Mouse (Mus musculus): ENCODE data around the gene Per2. TPM values are rescaled to one million over a fixed set of nuclear protein-coding genes. Genes with fewer than 3 reads are reported as not detected.
A peak's percentile ranks its signal among the peaks of the same experiment; 100 is the strongest.

Gene Per2
- polyA plus RNA-seq, 1 experiment from 2014 or later, result 8.2 TPM

DNA sequence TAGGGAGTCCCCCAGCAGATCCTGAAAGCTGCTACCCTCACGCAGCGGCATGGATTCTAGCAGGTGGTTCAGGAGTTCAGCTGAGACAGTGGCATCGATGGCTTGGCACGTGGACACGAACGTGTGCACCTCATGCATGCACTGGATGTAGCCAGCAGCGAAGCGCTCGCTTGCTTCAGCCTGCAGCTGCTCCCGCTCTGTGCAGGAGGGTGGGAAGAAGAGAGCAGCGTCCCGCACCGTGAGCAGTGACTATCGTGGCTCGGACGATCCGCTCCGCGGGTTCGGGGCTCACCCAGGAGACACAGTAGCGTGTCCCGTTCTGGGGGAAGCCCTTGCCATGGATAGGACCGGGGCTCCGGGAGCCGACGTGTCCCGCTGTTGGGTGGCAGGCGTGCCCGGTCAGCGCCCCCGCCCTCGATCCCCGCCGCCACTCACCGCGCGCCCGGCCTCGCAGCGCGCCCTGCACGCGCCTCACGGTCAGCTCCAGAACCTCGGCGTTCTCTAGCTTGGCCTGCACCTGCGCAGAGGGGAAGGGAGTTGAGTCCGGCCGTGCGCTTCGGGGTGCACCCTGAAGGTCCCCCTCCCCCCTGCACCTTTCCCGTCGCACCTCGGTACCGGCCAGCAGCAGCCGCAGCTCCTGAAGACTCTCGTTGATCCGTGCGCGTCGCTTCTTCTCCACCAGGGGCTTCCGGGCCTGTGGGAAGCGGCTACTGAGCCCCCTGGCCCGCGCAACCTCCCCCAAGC, 46.7 kb downstream of the Per2 start:
- peak; percentile 27 for ATAC-seq (ENCODE audit: borderline replicate concordance, extremely low read depth, low FRiP score, low TSS enrichment)
- Histone ChIP-seq H3K27ac (peak overlapping the region; percentile 84), H3K4me3 (peak overlapping the region; percentile 66), H3K36me3 (peaks cover 7% of the 10 kb centered on the region), H3K9ac (peak overlapping the region; percentile 68), H3K27me3 (no peaks in the 10 kb centered on the region), H3K4me1 (peaks cover 34% of the 10 kb centered on the region), H3K4me2 (peak overlapping the region; percentile 95), H3K9me3 (no peaks in the 10 kb centered on the region)
- WGBS, result 4% methylated on average over 65 of the region's 65 CpGs

DNA sequence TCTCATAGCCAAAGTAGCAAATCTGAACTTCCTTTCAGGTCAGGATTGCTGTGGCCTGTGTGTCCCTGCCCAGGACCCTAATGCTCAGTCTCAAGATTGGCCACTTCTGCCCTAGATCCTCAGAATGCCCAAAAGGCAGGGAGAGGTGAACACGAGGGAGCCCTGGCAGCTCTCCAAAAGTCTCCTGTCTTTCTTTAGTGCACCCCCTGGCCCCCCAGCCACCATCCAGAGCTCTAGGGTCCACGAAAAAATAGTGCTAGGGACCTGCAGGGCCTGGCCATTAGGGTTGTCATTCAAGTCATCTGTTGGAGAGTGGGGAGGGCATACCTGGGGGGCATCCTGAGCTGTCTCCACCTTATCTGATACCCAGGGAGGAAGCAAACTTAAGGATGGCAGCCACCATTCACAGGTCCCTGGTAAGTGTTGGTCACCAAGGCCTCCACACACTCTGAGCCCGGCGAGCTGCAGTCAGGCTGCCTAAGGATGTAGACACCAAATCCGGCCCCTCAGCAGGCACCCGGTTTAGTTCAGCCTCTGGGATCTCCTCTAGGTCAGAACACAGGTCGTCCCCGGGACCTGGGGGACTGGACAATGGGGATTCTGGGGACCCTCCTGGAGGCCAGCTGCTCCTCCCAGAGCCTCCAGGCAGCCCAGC, 47.4 kb downstream of the Per2 start:
- H3K9me3 ChIP-seq, result no peaks in the 10 kb centered on the region
- H3K36me3 ChIP-seq, result peaks cover 2% of the 10 kb centered on the region
- H3K4me1 ChIP-seq, result peaks cover 34% of the 10 kb centered on the region
- H3K27me3 ChIP-seq, result no peaks in the 10 kb centered on the region
- H3K9ac ChIP-seq, result 0 out of 2 replicates have a peak overlapping the region, but pooled peaks have one; percentile 68
- H3K4me2 ChIP-seq, result peak overlapping the region; percentile 95
- no peak for ATAC-seq (ENCODE audit: borderline replicate concordance, extremely low read depth, low FRiP score, low TSS enrichment)
- WGBS, result 63% methylated on average over 8 of the region's 8 CpGs
- peak overlapping the region; percentile 66 for H3K4me3 ChIP-seq
- H3K27ac ChIP-seq, result no peak overlapping the region

DNA sequence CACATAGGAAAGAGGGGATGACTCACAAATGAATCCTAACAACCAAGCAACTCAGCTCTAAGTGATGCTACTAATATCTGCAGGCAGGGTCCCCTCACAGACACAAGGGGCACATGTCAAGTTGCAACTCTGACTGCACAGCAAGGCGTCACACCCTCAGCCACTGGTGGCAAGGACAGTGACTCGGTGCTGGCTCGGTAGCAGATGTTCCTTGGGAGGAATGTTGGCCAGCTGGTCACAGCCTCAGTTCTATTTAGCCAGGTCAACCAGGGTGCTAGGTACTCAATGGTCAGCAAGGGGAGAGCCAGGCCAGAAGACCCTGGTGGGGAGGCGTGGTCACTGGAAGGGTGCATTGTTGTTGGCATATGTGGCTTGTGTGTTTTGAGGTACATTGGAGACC, 51.3 kb downstream of the Per2 start:
- no peak overlapping the region for H3K4me2 ChIP-seq
- H3K36me3 ChIP-seq, result no peaks in the 10 kb centered on the region
- no peak overlapping the region for H3K27ac ChIP-seq
- H3K9ac ChIP-seq, result no peak overlapping the region
- no peak overlapping the region for H3K4me3 ChIP-seq
- peaks cover 18% of the 10 kb centered on the region for H3K4me1 ChIP-seq
- ATAC-seq (ENCODE audit: borderline replicate concordance, extremely low read depth, low FRiP score, low TSS enrichment), result no peak
- no peaks in the 10 kb centered on the region for H3K9me3 ChIP-seq
- no peaks in the 10 kb centered on the region for H3K27me3 ChIP-seq
- WGBS, result 68% methylated on average over 4 of the region's 4 CpGs

DNA sequence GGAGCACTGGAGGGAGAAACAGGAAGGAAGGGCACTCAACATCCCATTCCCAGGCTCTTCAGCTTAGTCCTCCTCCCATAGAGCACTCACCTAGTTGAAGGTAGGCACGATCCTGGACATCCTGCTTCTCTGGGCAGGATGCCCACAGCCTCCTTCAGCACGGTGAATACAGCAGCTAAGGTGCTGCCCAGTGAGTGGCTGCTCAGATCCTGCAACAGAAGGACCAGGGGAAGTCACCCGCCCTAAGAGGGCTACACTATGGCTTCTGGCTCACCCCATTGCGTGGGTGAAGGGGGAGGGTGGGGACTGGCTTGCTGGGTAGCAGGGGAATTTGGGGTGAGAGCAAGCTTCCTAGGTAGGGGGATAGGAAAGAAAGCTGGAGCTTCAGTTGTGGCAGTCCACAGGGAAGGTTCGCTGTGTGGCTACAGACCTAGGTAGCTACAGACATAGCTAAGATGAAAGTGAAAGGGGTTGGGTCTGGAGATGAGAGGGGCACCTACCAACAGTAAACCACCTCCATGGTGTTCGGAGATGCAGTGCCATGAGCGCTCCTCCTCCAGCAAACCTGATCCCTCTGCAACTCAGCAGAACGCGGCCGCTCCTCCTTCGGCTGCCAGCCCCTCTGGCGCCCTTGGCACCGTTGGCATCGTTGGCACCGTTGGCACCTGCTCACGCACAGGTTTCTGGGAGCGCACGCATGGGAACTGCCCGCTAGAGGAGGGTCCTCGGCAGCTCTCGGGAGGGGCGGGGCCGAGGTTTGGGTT, 53.5 kb downstream of the Per2 start:
- 52% methylated on average over 23 of the region's 23 CpGs for WGBS

DNA sequence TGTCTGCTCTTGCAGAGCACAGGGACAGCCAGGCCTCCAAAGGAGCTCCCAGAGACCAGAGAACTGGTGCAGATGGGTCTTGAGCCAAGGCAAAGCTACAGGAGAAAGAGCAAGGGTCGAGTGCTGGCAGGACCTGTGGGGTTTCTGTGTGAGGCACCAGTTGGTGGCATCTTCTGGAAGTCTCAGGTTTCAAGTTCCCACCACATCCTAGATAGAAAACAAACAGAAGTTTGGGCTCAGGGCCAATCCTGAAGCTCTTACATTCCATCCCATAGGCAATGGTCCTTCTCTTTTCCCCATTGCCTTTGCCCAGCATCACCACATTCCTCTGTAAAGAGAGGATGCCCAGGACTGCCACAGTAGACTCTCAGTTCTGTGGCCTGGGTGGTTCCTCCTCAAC, 54.1 kb downstream of the Per2 start:
- H3K4me3 ChIP-seq, result no peak overlapping the region
- H3K36me3 ChIP-seq, result no peaks in the 10 kb centered on the region
- no peak overlapping the region for H3K4me2 ChIP-seq
- H3K27ac ChIP-seq, result no peak overlapping the region
- no peaks in the 10 kb centered on the region for H3K9me3 ChIP-seq
- 18% methylated on average over 1 of the region's 1 CpGs for WGBS
- peaks cover 6% of the 10 kb centered on the region for H3K4me1 ChIP-seq
- H3K27me3 ChIP-seq, result no peaks in the 10 kb centered on the region
- ATAC-seq (ENCODE audit: borderline replicate concordance, extremely low read depth, low FRiP score, low TSS enrichment), result no peak; the same call in 1 of the 2 replicates
- H3K9ac ChIP-seq, result no peak overlapping the region

More for the DNA sequence above, 53.5 kb downstream of the Per2 start:
- no peak overlapping the region; the same call in 1 of the 2 replicates for H3K27ac ChIP-seq
- 0 out of 2 replicates have a peak overlapping the region, but pooled peaks have one; percentile 10 for H3K4me2 ChIP-seq
- no peak overlapping the region for H3K9ac ChIP-seq
- no peaks in the 10 kb centered on the region for H3K9me3 ChIP-seq
- H3K36me3 ChIP-seq, result no peaks in the 10 kb centered on the region
- H3K4me3 ChIP-seq, result no peak overlapping the region
- peaks cover 6% of the 10 kb centered on the region for H3K4me1 ChIP-seq
- peak; percentile 56; the same call in 1 of the 2 replicates for ATAC-seq (ENCODE audit: borderline replicate concordance, extremely low read depth, low FRiP score, low TSS enrichment)
- H3K27me3 ChIP-seq, result no peaks in the 10 kb centered on the region

DNA sequence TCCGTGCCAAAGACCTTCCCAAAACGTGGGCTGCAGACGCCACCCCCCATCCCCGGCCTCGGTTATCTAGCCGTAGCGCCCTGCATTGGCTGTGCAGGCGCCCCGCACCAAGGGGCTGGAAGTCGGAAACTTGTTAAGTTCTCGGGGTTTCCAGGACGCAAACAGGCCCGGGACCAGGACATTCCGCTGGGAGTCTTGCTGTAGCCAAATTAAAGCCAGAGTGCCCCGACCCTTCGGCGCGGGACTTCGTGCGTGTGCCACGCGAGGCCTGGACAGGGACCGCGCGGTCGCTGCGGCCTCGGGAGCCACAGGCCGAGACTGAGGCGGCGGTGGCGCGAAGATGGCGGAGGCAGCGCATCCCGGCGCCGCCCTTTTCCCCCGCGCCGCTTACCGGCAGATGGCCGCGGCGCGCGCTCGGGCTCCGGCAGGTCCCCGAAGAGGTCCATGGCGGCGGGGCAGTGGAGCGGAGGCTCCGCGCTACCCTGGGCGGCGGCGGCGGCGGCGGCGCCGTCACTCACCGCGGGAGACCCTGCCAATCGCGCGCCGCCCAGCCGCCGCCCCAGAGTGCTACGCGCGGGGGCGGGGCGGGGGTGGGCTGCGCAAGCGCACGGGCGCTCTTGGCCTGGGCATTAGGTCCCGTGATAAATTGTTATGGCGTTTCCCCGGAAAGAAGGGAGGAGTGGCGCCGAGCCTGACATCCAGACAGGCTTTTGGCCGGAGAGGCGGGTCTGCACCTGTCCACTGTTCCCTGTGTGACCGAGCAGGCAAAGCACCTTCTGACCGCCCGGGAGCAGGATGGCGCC, 60.7 kb downstream of the Per2 start, which contains the start of gene Ilkap:
Gene Ilkap, minus strand, starts transcription at position 556 of the 803 bp plus-strand sequence.
- peaks cover 9% of the 10 kb centered on the region; the same call in 1 of the 2 replicates for H3K36me3 ChIP-seq
- peak within 1 kb of the TSS; percentile 92 for H3K9ac ChIP-seq
- under 1% methylated on average over 85 of the region's 91 CpGs for WGBS
- H3K4me1 ChIP-seq, result peaks cover 13% of the 10 kb centered on the region
- H3K27ac ChIP-seq, result peak within 1 kb of the TSS; percentile 77
- peak within 1 kb of the TSS; percentile 80 for H3K4me2 ChIP-seq
- no peaks in the 10 kb centered on the region for H3K27me3 ChIP-seq
- peak within 1 kb of the TSS; percentile 90 for H3K4me3 ChIP-seq
- ATAC-seq (ENCODE audit: borderline replicate concordance, extremely low read depth, low FRiP score, low TSS enrichment), result peak; percentile 97
- no peaks in the 10 kb centered on the region for H3K9me3 ChIP-seq

DNA sequence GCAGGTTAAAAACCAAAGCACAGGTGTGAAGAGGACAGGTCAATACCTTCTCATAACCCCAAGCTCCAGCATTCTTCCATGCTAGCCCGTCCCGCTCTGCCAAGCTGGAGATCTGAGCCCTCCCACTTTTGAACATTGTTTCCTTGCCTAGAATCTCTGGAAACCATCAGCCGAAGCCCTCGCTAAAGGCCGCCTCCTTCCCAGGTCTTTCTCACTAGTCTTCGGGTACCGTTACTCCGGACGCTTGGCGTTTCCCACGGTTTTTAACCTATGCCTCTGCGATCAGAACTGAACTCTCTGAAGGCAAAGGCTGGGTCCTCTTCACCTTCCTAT, 61.2 kb downstream of the Per2 start:
- H3K27ac ChIP-seq, result peak overlapping the region; percentile 77
- H3K4me1 ChIP-seq, result peaks cover 13% of the 10 kb centered on the region
- no peak for ATAC-seq (ENCODE audit: borderline replicate concordance, extremely low read depth, low FRiP score, low TSS enrichment)
- peak overlapping the region; percentile 92 for H3K9ac ChIP-seq
- peak overlapping the region; percentile 90 for H3K4me3 ChIP-seq
- H3K36me3 ChIP-seq, result peaks cover 14% of the 10 kb centered on the region; the same call in 1 of the 2 replicates
- H3K4me2 ChIP-seq, result peak overlapping the region; percentile 80
- no peaks in the 10 kb centered on the region for H3K27me3 ChIP-seq
- no peaks in the 10 kb centered on the region for H3K9me3 ChIP-seq
- under 1% methylated on average over 12 of the region's 12 CpGs for WGBS

DNA sequence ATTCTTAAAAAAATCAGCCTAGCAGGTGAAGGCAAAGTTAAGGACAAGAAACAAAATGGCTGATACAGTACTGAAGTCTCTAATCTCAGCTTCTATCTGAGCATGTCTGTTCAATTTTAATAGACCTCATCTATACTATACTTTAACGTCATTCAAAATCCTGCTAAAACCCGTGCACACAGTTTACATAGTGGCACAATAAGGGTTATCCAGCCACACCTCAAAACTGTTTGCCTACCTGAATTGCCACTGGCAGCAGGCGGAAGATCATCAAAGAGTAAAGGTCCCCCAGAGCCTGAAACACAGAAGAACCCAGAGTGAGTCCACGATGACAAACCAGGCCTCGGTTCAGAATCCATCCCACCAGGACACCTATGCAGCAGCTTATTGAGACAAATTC, 68.8 kb downstream of the Per2 start:
- 82% methylated on average over 5 of the region's 5 CpGs for WGBS
- H3K27me3 ChIP-seq, result no peaks in the 10 kb centered on the region
- H3K27ac ChIP-seq, result no peak overlapping the region
- peaks cover 77% of the 10 kb centered on the region for H3K36me3 ChIP-seq
- H3K9me3 ChIP-seq, result no peaks in the 10 kb centered on the region
- no peak overlapping the region for H3K9ac ChIP-seq
- no peak for ATAC-seq (ENCODE audit: borderline replicate concordance, extremely low read depth, low FRiP score, low TSS enrichment)
- H3K4me2 ChIP-seq, result no peak overlapping the region
- no peaks in the 10 kb centered on the region for H3K4me1 ChIP-seq
- no peak overlapping the region for H3K4me3 ChIP-seq

DNA sequence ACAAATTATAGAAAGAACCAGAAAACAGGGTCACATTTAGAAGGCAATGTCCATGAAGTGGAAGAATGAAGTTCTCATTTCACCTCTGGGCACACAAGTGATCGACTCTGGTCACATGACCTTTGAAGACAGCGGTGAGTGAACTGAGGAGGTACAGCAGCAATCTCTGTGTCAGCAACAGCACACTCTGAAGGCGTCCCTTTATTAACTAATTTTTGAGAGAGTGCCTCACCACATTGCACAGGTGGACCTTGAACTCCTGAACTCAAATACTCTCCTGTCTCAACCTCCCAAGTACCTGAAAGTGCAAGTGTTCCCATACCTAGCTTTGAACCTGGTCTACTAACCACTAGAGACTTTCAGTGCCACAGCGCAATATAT, 78.0 kb downstream of the Per2 start:
- 94% methylated on average over 4 of the region's 4 CpGs for WGBS
- Histone ChIP-seq H3K9ac (no peak overlapping the region), H3K9me3 (no peaks in the 10 kb centered on the region)

DNA sequence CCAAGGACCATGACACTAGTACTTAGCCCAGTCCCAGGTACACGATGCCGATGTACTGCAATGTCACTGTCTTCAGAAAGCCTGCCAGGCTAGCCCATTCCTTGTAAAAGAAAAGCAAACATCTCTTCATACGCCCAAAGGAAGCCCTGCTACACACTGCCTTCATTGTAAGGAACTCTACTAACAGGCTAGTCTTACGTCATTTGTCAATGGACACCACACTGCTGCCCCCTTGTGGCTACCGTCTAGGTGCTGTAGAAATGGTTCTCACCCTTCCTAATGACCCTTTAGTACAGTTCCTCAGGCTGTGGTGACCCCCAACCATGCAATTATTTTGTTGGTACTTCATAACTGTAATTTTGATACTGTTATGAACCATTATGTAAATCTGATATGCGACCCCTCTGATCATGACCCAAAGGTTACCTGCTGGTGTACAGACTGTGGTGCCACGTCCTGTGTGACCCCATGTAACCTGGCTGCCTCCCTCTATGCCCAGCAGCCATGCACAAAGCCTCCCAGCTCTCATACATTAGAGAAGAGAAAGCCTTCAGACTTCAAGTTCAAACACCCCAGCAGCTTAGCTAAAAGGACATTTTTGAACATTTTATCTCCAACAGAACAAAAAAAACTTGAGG, 78.6 kb downstream of the Per2 start:
- Histone ChIP-seq H3K4me2 (no peak overlapping the region), H3K27me3 (no peaks in the 10 kb centered on the region), H3K4me3 (no peak overlapping the region), H3K4me1 (no peaks in the 10 kb centered on the region), H3K27ac (no peak overlapping the region), H3K36me3 (peaks cover 93% of the 10 kb centered on the region), H3K9ac (no peak overlapping the region), H3K9me3 (no peaks in the 10 kb centered on the region)
- ATAC-seq (ENCODE audit: borderline replicate concordance, extremely low read depth, low FRiP score, low TSS enrichment), result peak; percentile 55; the same call in 1 of the 2 replicates
- 50% methylated on average over 7 of the region's 7 CpGs for WGBS

More for the DNA sequence above, 78.0 kb downstream of the Per2 start:
- H3K4me2 ChIP-seq, result no peak overlapping the region
- no peak for ATAC-seq (ENCODE audit: borderline replicate concordance, extremely low read depth, low FRiP score, low TSS enrichment)
- H3K27ac ChIP-seq, result no peak overlapping the region
- H3K4me1 ChIP-seq, result no peaks in the 10 kb centered on the region
- H3K36me3 ChIP-seq, result peaks cover 91% of the 10 kb centered on the region
- H3K27me3 ChIP-seq, result no peaks in the 10 kb centered on the region
- H3K4me3 ChIP-seq, result no peak overlapping the region

DNA sequence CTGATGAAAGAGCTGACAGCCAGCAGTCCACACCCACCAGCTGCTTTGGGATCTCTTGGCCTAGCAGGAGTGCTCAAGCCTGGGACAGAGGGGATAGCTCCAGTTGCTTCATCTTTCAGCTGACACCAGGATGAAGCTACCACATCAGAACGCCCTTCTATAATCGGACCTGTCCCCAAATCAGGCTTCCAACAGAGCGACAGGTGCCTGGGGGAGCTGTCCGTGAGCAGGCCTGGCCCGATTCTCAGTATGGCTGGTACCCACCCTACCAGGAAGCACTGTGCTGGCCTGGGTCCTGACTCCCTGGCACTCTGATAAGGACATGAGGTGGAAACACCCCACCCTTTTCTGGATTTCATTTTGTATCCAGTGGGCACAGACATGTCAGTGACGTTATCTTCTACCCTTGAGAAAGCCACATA, 85.7 kb downstream of the Per2 start:
- 88% methylated on average over 6 of the region's 6 CpGs for WGBS
- no peaks in the 10 kb centered on the region for H3K9me3 ChIP-seq
- H3K36me3 ChIP-seq, result peaks cover 75% of the 10 kb centered on the region

More for the DNA sequence above, 85.7 kb downstream of the Per2 start:
- Histone ChIP-seq H3K27me3 (no peaks in the 10 kb centered on the region), H3K9ac (no peak overlapping the region), H3K4me3 (no peak overlapping the region), H3K4me1 (no peaks in the 10 kb centered on the region), H3K4me2 (no peak overlapping the region), H3K27ac (no peak overlapping the region)
- no peak for ATAC-seq (ENCODE audit: borderline replicate concordance, extremely low read depth, low FRiP score, low TSS enrichment)
